Mouse (Mus musculus) lung, embryonic 15.5 days (tissue): ENCODE data around the gene Zfp146. TPM values are rescaled to one million over a fixed set of nuclear protein-coding genes. Genes with fewer than 3 reads are reported as not detected.
"Not testable (repeated sequence)": the region's sequence is repeated elsewhere in the genome, so short reads cannot be mapped to it uniquely, and the experiment has no call there.

Source experiments
- ATAC-seq: fragments of 200-750 bp; cut with Nextera tagmentation; 2 replicates; pipeline ENCODE4 v1.8.0; 2017; ENCODE audit warnings: moderate number of reproducible peaks, borderline replicate concordance; ENCODE audit not compliant: low FRiP score, low TSS enrichment; ENCODE audit errors: extremely low read depth
- H3K27ac ChIP-seq: fragments of 300-500 bp; sonication (generic); 2 replicates; pipeline ENCODE4 v1.5.1; 2015; ENCODE audit warnings: moderate library complexity, mild to moderate bottlenecking, inconsistent platforms
- H3K27me3 ChIP-seq: fragments of 300-500 bp; sonication (generic); 2 replicates; pipeline ENCODE4 v1.6.1; 2015; ENCODE audit warnings: inconsistent platforms
- H3K36me3 ChIP-seq: fragments of 300-500 bp; sonication (generic); 2 replicates; pipeline ENCODE4 v1.6.1; 2015; ENCODE audit warnings: inconsistent platforms
- H3K4me1 ChIP-seq: fragments of 300-500 bp; sonication (generic); 2 replicates; pipeline ENCODE4 v1.6.1; 2015; ENCODE audit warnings: inconsistent platforms
- H3K4me2 ChIP-seq: fragments of 300-500 bp; sonication (generic); 2 replicates; pipeline ENCODE4 v1.6.1; 2015; ENCODE audit warnings: inconsistent platforms, mild to moderate bottlenecking, moderate library complexity
- H3K4me3 ChIP-seq: fragments of 300-500 bp; sonication (generic); 2 replicates; pipeline ENCODE4 v1.5.1; 2015; ENCODE audit warnings: mild to moderate bottlenecking, inconsistent platforms
- H3K9ac ChIP-seq: fragments of 300-500 bp; sonication (generic); 2 replicates; pipeline ENCODE4 v1.6.1; 2015; ENCODE audit warnings: inconsistent platforms
- H3K9me3 ChIP-seq: fragments of 300-500 bp; sonication (generic); 2 replicates; pipeline ENCODE4 v1.6.1; 2016; ENCODE audit warnings: inconsistent platforms
- WGBS: fragments of 180-500 bp; shearing (Covaris S2); methylation state at CpG from one replicate; pipeline ENCODE4 v1.1.7; 2015; 5-methylcytosine and 5-hydroxymethylcytosine counted together
- polyA plus RNA-seq: library from polyadenylated mRNA; unstranded; fragments of >200 nt; fragmentation: Nextera tagmentation; extraction: Ambion mirVana; gene quantifications from 2 replicates; pipeline ENCODE4 v1.2.1, GENCODE M21; 2015

Gene Zfp146
- polyA plus RNA-seq, 1 experiment from 2014 or later = 18.4 TPM

- no peak overlapping the region for H3K27ac ChIP-seq
- ATAC-seq = no peak
- peaks cover 10% of the 10 kb centered on the region for H3K4me1 ChIP-seq
- H3K9me3 ChIP-seq = peaks cover 54% of the 10 kb centered on the region
- no peak overlapping the region for H3K9ac ChIP-seq
- peaks cover 84% of the 10 kb centered on the region for H3K36me3 ChIP-seq
- no peak overlapping the region for H3K4me2 ChIP-seq
- H3K27me3 ChIP-seq = no peaks in the 10 kb centered on the region
- WGBS = 97% methylated on average over 5 of the region's 5 CpGs
- H3K4me3 ChIP-seq = no peak overlapping the region
Measured at GRCm38 (mm10) chr7:30163113-30163512, 6.4 kb downstream of the Zfp146 start.

GRCm38 (mm10) chr7:30155507-30155906 is 14.0 kb downstream of the Zfp146 start:
- H3K4me3 ChIP-seq = no peak overlapping the region
- H3K36me3 ChIP-seq = peaks cover 71% of the 10 kb centered on the region
- peaks cover 57% of the 10 kb centered on the region for H3K9me3 ChIP-seq
- no peak overlapping the region for H3K4me2 ChIP-seq
- ATAC-seq = no peak
- H3K9ac ChIP-seq = no peak overlapping the region
- no peaks in the 10 kb centered on the region for H3K4me1 ChIP-seq
- no peaks in the 10 kb centered on the region for H3K27me3 ChIP-seq
- 91% methylated on average over 3 of the region's 3 CpGs for WGBS
- H3K27ac ChIP-seq = no peak overlapping the region

- H3K36me3 ChIP-seq = peaks cover 67% of the 10 kb centered on the region
- H3K27me3 ChIP-seq = no peaks in the 10 kb centered on the region
- ATAC-seq = no peak
- H3K27ac ChIP-seq = no peak overlapping the region
- no peak overlapping the region for H3K4me3 ChIP-seq
- H3K9ac ChIP-seq = no peak overlapping the region
- 88% methylated on average over 1 of the region's 1 CpGs for WGBS
- no peaks in the 10 kb centered on the region for H3K4me1 ChIP-seq
- H3K4me2 ChIP-seq = no peak overlapping the region
- H3K9me3 ChIP-seq = peaks cover 52% of the 10 kb centered on the region
Measured at GRCm38 (mm10) chr7:30154040-30154439, 15.5 kb downstream of the Zfp146 start.

GRCm38 (mm10) chr7:30147011-30147410 is 22.5 kb downstream of the Zfp146 start:
- Histone ChIP-seq H3K9ac (no peak overlapping the region), H3K27ac (no peak overlapping the region), H3K4me2 (no peak overlapping the region), H3K4me1 (no peaks in the 10 kb centered on the region), H3K27me3 (no peaks in the 10 kb centered on the region), H3K36me3 (peaks cover 32% of the 10 kb centered on the region), H3K4me3 (no peak overlapping the region), H3K9me3 (peaks cover 16% of the 10 kb centered on the region)
- no peak for ATAC-seq
- 91% methylated on average over 5 of the region's 5 CpGs for WGBS

GRCm38 (mm10) chr7:30143555-30144209 is 25.9 kb downstream of the Zfp146 start:
- peak overlapping the region; percentile 59 for H3K9ac ChIP-seq
- H3K4me2 ChIP-seq = peak overlapping the region; percentile 72
- no peaks in the 10 kb centered on the region for H3K27me3 ChIP-seq
- H3K36me3 ChIP-seq = peaks cover 14% of the 10 kb centered on the region; the same call in 1 of the 2 replicates
- H3K4me3 ChIP-seq = peak overlapping the region; percentile 60
- H3K9me3 ChIP-seq = no peaks in the 10 kb centered on the region
- WGBS = 2% methylated on average over 35 of the region's 35 CpGs
- no peaks in the 10 kb centered on the region for H3K4me1 ChIP-seq
- H3K27ac ChIP-seq = peak overlapping the region; percentile 87
- ATAC-seq = peak; percentile 93

- no peaks in the 10 kb centered on the region for H3K9me3 ChIP-seq
- H3K27me3 ChIP-seq = no peaks in the 10 kb centered on the region
- WGBS = 11% methylated on average over 8 of the region's 8 CpGs
- peak; percentile 25; the same call in 1 of the 2 replicates for ATAC-seq
- peak overlapping the region; percentile 72 for H3K4me2 ChIP-seq
- 0 out of 2 replicates have a peak overlapping the region, but pooled peaks have one; percentile 87 for H3K27ac ChIP-seq
- H3K9ac ChIP-seq = peak overlapping the region; percentile 59
- H3K4me3 ChIP-seq = peak overlapping the region; percentile 60
- H3K36me3 ChIP-seq = peaks cover 13% of the 10 kb centered on the region; the same call in 1 of the 2 replicates
- no peaks in the 10 kb centered on the region for H3K4me1 ChIP-seq
Measured at GRCm38 (mm10) chr7:30143170-30143554, 26.4 kb downstream of the Zfp146 start.

GRCm38 (mm10) chr7:30136826-30137225 is 32.7 kb downstream of the Zfp146 start:
- Histone ChIP-seq H3K4me3 (no peak overlapping the region), H3K4me1 (no peaks in the 10 kb centered on the region), H3K9ac (no peak overlapping the region), H3K4me2 (no peak overlapping the region), H3K9me3 (no peaks in the 10 kb centered on the region), H3K36me3 (peaks cover 57% of the 10 kb centered on the region), H3K27ac (no peak overlapping the region), H3K27me3 (no peaks in the 10 kb centered on the region)
- no peak for ATAC-seq
- WGBS = 89% methylated on average over 10 of the region's 10 CpGs

GRCm38 (mm10) chr7:30132396-30132795 is 37.2 kb downstream of the Zfp146 start:
- no peak overlapping the region for H3K4me2 ChIP-seq
- H3K27ac ChIP-seq = no peak overlapping the region
- H3K36me3 ChIP-seq = peaks cover 76% of the 10 kb centered on the region
- no peaks in the 10 kb centered on the region for H3K4me1 ChIP-seq
- no peak overlapping the region for H3K9ac ChIP-seq
- no peaks in the 10 kb centered on the region for H3K27me3 ChIP-seq
- H3K4me3 ChIP-seq = no peak overlapping the region
- no peaks in the 10 kb centered on the region for H3K9me3 ChIP-seq
- 78% methylated on average over 4 of the region's 4 CpGs for WGBS
- ATAC-seq = no peak

- 95% methylated on average over 8 of the region's 8 CpGs for WGBS
- ATAC-seq = no peak
- peaks cover 62% of the 10 kb centered on the region for H3K36me3 ChIP-seq
Measured at GRCm38 (mm10) chr7:30129900-30130299, 39.6 kb downstream of the Zfp146 start.

GRCm38 (mm10) chr7:30122188-30122530 is 47.4 kb downstream of the Zfp146 start:
- peak overlapping the region; percentile 78; the same call in 1 of the 2 replicates for H3K27ac ChIP-seq
- peak overlapping the region; percentile 90 for H3K4me2 ChIP-seq
- H3K36me3 ChIP-seq = peaks cover 3% of the 10 kb centered on the region
- peak overlapping the region; percentile 62 for H3K9ac ChIP-seq
- H3K4me1 ChIP-seq = peaks cover 8% of the 10 kb centered on the region; the same call in 1 of the 2 replicates
- H3K4me3 ChIP-seq = peak overlapping the region; percentile 78
- 3% methylated on average over 15 of the region's 15 CpGs for WGBS
- no peak; the same call in 1 of the 2 replicates for ATAC-seq
- H3K9me3 ChIP-seq = no peaks in the 10 kb centered on the region
- H3K27me3 ChIP-seq = no peaks in the 10 kb centered on the region

More at GRCm38 (mm10) chr7:30129900-30130299, 39.6 kb downstream of the Zfp146 start:
- Histone ChIP-seq H3K9me3 (no peaks in the 10 kb centered on the region), H3K9ac (no peak overlapping the region), H3K4me1 (no peaks in the 10 kb centered on the region), H3K27ac (no peak overlapping the region), H3K4me2 (no peak overlapping the region), H3K27me3 (no peaks in the 10 kb centered on the region), H3K4me3 (no peak overlapping the region)

GRCm38 (mm10) chr7:30121308-30122187 is 48.0 kb downstream of the Zfp146 start, which contains the start of gene Zfp382:
Zfp382 (plus strand) TSS chr7:30121942.
- H3K36me3 ChIP-seq = no peaks in the 10 kb centered on the region
- peak; percentile 96 for ATAC-seq
- WGBS = 1% methylated on average over 61 of the region's 61 CpGs
- H3K9ac ChIP-seq = peak within 1 kb of the TSS; percentile 62
- no peaks in the 10 kb centered on the region for H3K27me3 ChIP-seq
- H3K27ac ChIP-seq = peak within 1 kb of the TSS; percentile 78
- H3K4me2 ChIP-seq = peak within 1 kb of the TSS; percentile 90
- peak within 1 kb of the TSS; percentile 78 for H3K4me3 ChIP-seq
- no peaks in the 10 kb centered on the region for H3K9me3 ChIP-seq
- peaks cover 8% of the 10 kb centered on the region; the same call in 1 of the 2 replicates for H3K4me1 ChIP-seq

- WGBS = 89% methylated on average over 12 of the region's 12 CpGs
- H3K4me1 ChIP-seq, ATAC-seq: not testable (repeated sequence)
Measured at GRCm38 (mm10) chr7:30117935-30118334, 51.6 kb downstream of the Zfp146 start.

More at GRCm38 (mm10) chr7:30117935-30118334, 51.6 kb downstream of the Zfp146 start:
- not testable (repeated sequence) for H3K4me2 ChIP-seq, H3K9ac ChIP-seq, H3K27ac ChIP-seq, H3K4me3 ChIP-seq, H3K9me3 ChIP-seq, H3K27me3 ChIP-seq, H3K36me3 ChIP-seq
